In the genomic region with DNA sequence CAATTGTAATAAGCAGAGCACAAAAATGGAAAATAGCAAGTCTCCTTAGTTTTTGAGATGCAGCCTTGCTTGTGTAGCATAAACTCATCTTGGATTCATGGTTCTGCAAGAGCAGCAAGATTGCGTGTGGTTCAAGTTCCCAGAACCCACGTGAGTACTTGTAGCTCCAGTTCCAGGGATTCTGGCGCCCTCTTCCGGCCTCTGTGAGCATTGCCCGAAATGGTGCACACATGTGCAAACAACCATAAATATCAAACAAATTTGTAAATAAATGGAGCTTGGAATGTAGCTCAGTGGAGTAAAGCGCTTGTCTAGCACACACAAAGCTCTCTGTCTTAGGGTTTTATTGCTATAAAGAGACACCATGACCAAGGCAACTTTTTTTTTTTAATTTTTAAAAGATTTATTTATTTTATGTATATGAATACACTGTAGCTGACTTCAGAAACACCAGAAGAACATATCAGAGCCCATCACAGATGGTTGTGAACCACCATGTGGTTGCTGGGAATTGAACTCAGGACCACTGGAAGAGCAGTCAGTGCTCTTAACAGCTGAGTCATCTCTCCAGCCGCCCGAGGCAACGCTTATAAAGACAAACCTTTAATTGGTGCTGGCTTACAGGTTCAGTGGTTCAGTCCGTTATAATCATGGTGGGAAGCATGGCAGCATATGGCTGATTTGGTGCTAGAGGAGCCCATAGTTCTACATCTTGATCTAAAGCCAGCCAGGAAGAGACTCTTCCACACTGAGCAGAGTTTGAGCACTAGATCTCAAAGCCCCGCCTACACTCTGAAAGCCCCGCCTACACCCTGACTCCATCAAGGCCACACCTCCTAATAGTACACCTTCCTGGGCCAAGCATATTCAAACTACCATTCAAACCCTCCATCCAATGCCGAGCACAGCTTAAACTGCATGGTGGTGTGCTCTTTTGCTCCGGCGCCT, we compare ENCODE assay signal across 9 mouse cellular contexts. TPM values are rescaled to one million over a fixed set of nuclear protein-coding genes. Genes with fewer than 3 reads are reported as not detected.
DNase-seq lines count a peak whose midpoint lies in the region; ATAC-seq lines count a peak whose summit lies in the region.
"Had no signal": no experiment of that assay in that cellular context is flagged by ENCODE, and none has a peak within 500 bp of the region (broad histone marks: within the 10 kb centered on the region; RNA-seq: fewer than 3 reads in every experiment).

No protein-coding gene starts in this region.

- H3K9me3 ChIP-seq in midbrain, embryonic 10.5 days (replicated peaks), result no peaks in the 10 kb centered on the region
- H3K9me3 ChIP-seq in midbrain, embryonic 16.5 days (replicated peaks; ENCODE audit: control insufficient read depth, low read length, poor library complexity, severe bottlenecking), result no peaks in the 10 kb centered on the region
- no peaks in the 10 kb centered on the region for H3K9me3 ChIP-seq in liver, embryonic 11.5 days (ENCODE audit: control insufficient read depth, low read length)
- H3K9me3 ChIP-seq: heart, embryonic 13.5 days had no signal

- ATAC-seq in midbrain, embryonic 16.5 days, result no peak
- peak; percentile 52 for ATAC-seq in liver, embryonic 11.5 days (replicated peaks; ENCODE audit: low FRiP score)

- H3K4me3 ChIP-seq in midbrain, embryonic 10.5 days, result no peak overlapping the region
- no peak overlapping the region for H3K4me3 ChIP-seq in midbrain, embryonic 16.5 days (ENCODE audit: low read depth, low read length)
- H3K4me3 ChIP-seq in liver, embryonic 11.5 days (ENCODE audit: low read depth, low read length), result peak overlapping the region; percentile 31; the same call in 1 of the 2 replicates
- H3K4me3 ChIP-seq: heart, embryonic 13.5 days had no signal

- DNase-seq in midbrain, embryonic 10.5 days (ENCODE audit: low spot score), result peak; percentile 84
- peak; percentile 91 for DNase-seq in c-Kit-positive CD71-positive TER-119-negative erythroid progenitor cells, embryonic 14.5 days (ENCODE audit: low read depth)
- DNase-seq in frontal cortex, adult 2 months (ENCODE audit: extremely low spot score in 1 of 2, low spot score in 1 of 2), result peak; percentile 64 to 95
- peak; percentile 93 for DNase-seq in kidney, adult 9 months
- peak; percentile 78 for DNase-seq in liver, embryonic 11.5 days (ENCODE audit: low spot score)
- DNase-seq in ovary, postnatal 14 days (ENCODE audit: low spot score), result peak; percentile 85
- peak; percentile 75 to 88 for DNase-seq in thymus, postnatal 10 days (ENCODE audit: low spot score in 2 of 2)

- H3K36me3 ChIP-seq in midbrain, embryonic 10.5 days, result no peaks in the 10 kb centered on the region
- H3K36me3 ChIP-seq in midbrain, embryonic 16.5 days (ENCODE audit: control insufficient read depth, insufficient read depth, low read length), result no peaks in the 10 kb centered on the region
- H3K36me3 ChIP-seq in liver, embryonic 11.5 days (ENCODE audit: control insufficient read depth, insufficient read depth, low read length), result no peaks in the 10 kb centered on the region
- H3K36me3 ChIP-seq: heart, embryonic 13.5 days had no signal

- peaks cover 22% of the 10 kb centered on the region for H3K4me1 ChIP-seq in midbrain, embryonic 10.5 days
- peaks cover 3% of the 10 kb centered on the region; the same call in 1 of the 2 replicates for H3K4me1 ChIP-seq in midbrain, embryonic 16.5 days (ENCODE audit: control insufficient read depth, insufficient read depth, low read length)
- H3K4me1 ChIP-seq in liver, embryonic 11.5 days (replicated peaks; ENCODE audit: control insufficient read depth, insufficient read depth, low read length), result peaks cover 38% of the 10 kb centered on the region

- no peak overlapping the region for H3K9ac ChIP-seq in midbrain, embryonic 16.5 days (ENCODE audit: low read depth, low read length)
- H3K9ac ChIP-seq in liver, embryonic 11.5 days (ENCODE audit: low read depth, low read length), result 0 out of 2 replicates have a peak overlapping the region, but pooled peaks have one; percentile 22
- H3K9ac ChIP-seq: heart, embryonic 13.5 days had no signal

- peaks cover 42% of the 10 kb centered on the region for H3K27me3 ChIP-seq in midbrain, embryonic 10.5 days (ENCODE audit: low read depth, poor library complexity, severe bottlenecking)
- peaks cover 8% of the 10 kb centered on the region; the same call in 1 of the 2 replicates for H3K27me3 ChIP-seq in midbrain, embryonic 16.5 days (ENCODE audit: control insufficient read depth, insufficient read depth, low read depth, low read length)
- 0 out of 2 replicates have a peak, but pooled peaks cover 4% of the 10 kb centered on the region for H3K27me3 ChIP-seq in liver, embryonic 11.5 days (replicated peaks; ENCODE audit: control insufficient read depth, insufficient read depth, low read length)

- 33% methylated on average over 15 of the region's 15 CpGs for WGBS in midbrain, embryonic 10.5 days
- WGBS in midbrain, embryonic 16.5 days, result 32% methylated on average over 15 of the region's 15 CpGs
- WGBS in liver, embryonic 11.5 days, result 24% methylated on average over 15 of the region's 15 CpGs

- H3K27ac ChIP-seq in midbrain, embryonic 10.5 days (replicated peaks), result no peak overlapping the region
- H3K27ac ChIP-seq in midbrain, embryonic 16.5 days (ENCODE audit: low read length), result no peak overlapping the region
- peak overlapping the region; percentile 16; the same call in 1 of the 2 replicates for H3K27ac ChIP-seq in liver, embryonic 11.5 days (ENCODE audit: low read depth, low read length)
- H3K27ac ChIP-seq: heart, embryonic 13.5 days had no signal

- H3K4me2 ChIP-seq in midbrain, embryonic 16.5 days (ENCODE audit: low read length), result no peak overlapping the region
- H3K4me2 ChIP-seq in liver, embryonic 11.5 days, result peak overlapping the region; percentile 47
- H3K4me2 ChIP-seq: heart, embryonic 13.5 days had no signal

RNA-seq across cellular contexts. Expression of gene Capn1, which starts 2.7 kb away (rescaled TPM):
- 4.1 and 4.3 TPM in 2 replicates for polyA plus RNA-seq in midbrain, embryonic 10.5 days (2016; fragmentation: Nextera tagmentation; extraction: Ambion mirVana)
- polyA plus RNA-seq in midbrain, embryonic 16.5 days (2015; fragmentation: Nextera tagmentation; extraction: Ambion mirVana), result 3.0 and 3.2 TPM in 2 replicates
- polyA plus RNA-seq in frontal cortex, adult 2 months (2012; rRNA removed), result 15.0 and 16.3 TPM in 2 replicates
- polyA plus RNA-seq in liver, embryonic 11.5 days (2014; fragmentation: Nextera tagmentation; extraction: Ambion mirVana), result 25.2 and 25.8 TPM in 2 replicates

RNA-seq across cellular contexts. Expression of gene Syvn1, which starts 28.0 kb away (rescaled TPM):
- polyA plus RNA-seq in midbrain, embryonic 10.5 days (2016; fragmentation: Nextera tagmentation; extraction: Ambion mirVana), result 35.0 and 35.8 TPM in 2 replicates
- polyA plus RNA-seq in midbrain, embryonic 16.5 days (2015; fragmentation: Nextera tagmentation; extraction: Ambion mirVana), result 31.5 and 34.5 TPM in 2 replicates
- 29.2 and 34.1 TPM in 2 replicates for polyA plus RNA-seq in frontal cortex, adult 2 months (2012; rRNA removed)
- 30.7 and 33.7 TPM in 2 replicates for polyA plus RNA-seq in liver, embryonic 11.5 days (2014; fragmentation: Nextera tagmentation; extraction: Ambion mirVana)

RNA-seq across cellular contexts. Expression of gene Slc22a20, which starts 32.5 kb away (rescaled TPM):
- not detected in 2 replicates for polyA plus RNA-seq in midbrain, embryonic 10.5 days (2016; fragmentation: Nextera tagmentation; extraction: Ambion mirVana)
- not detected in 2 replicates for polyA plus RNA-seq in midbrain, embryonic 16.5 days (2015; fragmentation: Nextera tagmentation; extraction: Ambion mirVana)
- 0.42 TPM in 1 of 2 replicates, not detected in the other for polyA plus RNA-seq in frontal cortex, adult 2 months (2012; rRNA removed)
- polyA plus RNA-seq in liver, embryonic 11.5 days (2014; fragmentation: Nextera tagmentation; extraction: Ambion mirVana), result not detected in 2 replicates
- polyA plus RNA-seq: heart, embryonic 13.5 days had no signal

RNA-seq across cellular contexts. Expression of gene Mrpl49, which starts 39.2 kb away (rescaled TPM):
- polyA plus RNA-seq in midbrain, embryonic 10.5 days (2016; fragmentation: Nextera tagmentation; extraction: Ambion mirVana), result 85.3 and 88.4 TPM in 2 replicates
- 58.5 and 59.7 TPM in 2 replicates for polyA plus RNA-seq in midbrain, embryonic 16.5 days (2015; fragmentation: Nextera tagmentation; extraction: Ambion mirVana)
- 44.3 and 44.4 TPM in 2 replicates for polyA plus RNA-seq in frontal cortex, adult 2 months (2012; rRNA removed)
- polyA plus RNA-seq in liver, embryonic 11.5 days (2014; fragmentation: Nextera tagmentation; extraction: Ambion mirVana), result 84.5 and 93.9 TPM in 2 replicates

RNA-seq across cellular contexts. Expression of gene Fau, which starts 39.2 kb away (rescaled TPM):
- polyA plus RNA-seq in midbrain, embryonic 10.5 days (2016; fragmentation: Nextera tagmentation; extraction: Ambion mirVana), result 711 and 835 TPM in 2 replicates
- 459 and 498 TPM in 2 replicates for polyA plus RNA-seq in midbrain, embryonic 16.5 days (2015; fragmentation: Nextera tagmentation; extraction: Ambion mirVana)
- polyA plus RNA-seq in frontal cortex, adult 2 months (2012; rRNA removed), result 873 and 951 TPM in 2 replicates
- polyA plus RNA-seq in liver, embryonic 11.5 days (2014; fragmentation: Nextera tagmentation; extraction: Ambion mirVana), result 1,022 and 1,135 TPM in 2 replicates
